Mouse (Mus musculus) hindbrain, embryonic 12.5 days (tissue): ENCODE measurements at regions not wholly inside any gene's neighbourhood (a gene's known extent, or its start where the extent isn't known, plus 50 kb on each side); places are given as distances from the start of the nearest gene placed in this dataset.

ENCODE experiments used
- ATAC-seq: fragments of 200-750 bp; cut with Nextera tagmentation; 2 replicates; pipeline ENCODE4 v1.8.0; 2017; ENCODE audit warnings: moderate TSS enrichment; ENCODE audit not compliant: low FRiP score
- H3K27ac ChIP-seq: fragments of 300-500 bp; sonication (generic); 2 replicates; pipeline ENCODE4 v1.5.1; 2016; ENCODE audit warnings: mild to moderate bottlenecking
- H3K27me3 ChIP-seq: fragments of 300-500 bp; sonication (generic); 2 replicates; pipeline ENCODE4 v1.6.1; 2016; ENCODE audit warnings: mild to moderate bottlenecking
- H3K36me3 ChIP-seq: fragments of 300-500 bp; sonication (generic); 2 replicates; pipeline ENCODE4 v1.6.1; 2016; ENCODE audit warnings: mild to moderate bottlenecking
- H3K4me1 ChIP-seq: fragments of 300-500 bp; sonication (generic); 2 replicates; pipeline ENCODE4 v1.6.1; 2016
- H3K4me2 ChIP-seq: fragments of 300-500 bp; sonication (generic); replicated peaks from 2 replicates; pipeline ENCODE4 v1.6.1; 2016; ENCODE audit warnings: mild to moderate bottlenecking
- H3K4me3 ChIP-seq: fragments of 300-500 bp; sonication (generic); 2 replicates; pipeline ENCODE4 v1.5.1; 2016; ENCODE audit warnings: mild to moderate bottlenecking
- H3K9ac ChIP-seq: fragments of 300-500 bp; sonication (generic); 2 replicates; pipeline ENCODE4 v1.6.1; 2016; ENCODE audit warnings: mild to moderate bottlenecking, moderate library complexity
- H3K9me3 ChIP-seq: fragments of 300-500 bp; sonication (generic); replicated peaks from 2 replicates; pipeline ENCODE4 v1.6.1; 2016; ENCODE audit warnings: mild to moderate bottlenecking
- WGBS: fragments of 180-500 bp; shearing (Covaris S2); methylation state at CpG from one replicate; pipeline ENCODE4 v1.1.7; 2016; 5-methylcytosine and 5-hydroxymethylcytosine counted together

- H3K27me3 ChIP-seq, result peaks cover 3% of the 10 kb centered on the region; the same call in 1 of the 2 replicates
- no peaks in the 10 kb centered on the region for H3K36me3 ChIP-seq
- H3K4me1 ChIP-seq, result no peaks in the 10 kb centered on the region
- no peak for ATAC-seq
- no peaks in the 10 kb centered on the region for H3K9me3 ChIP-seq
- no peak overlapping the region for H3K9ac ChIP-seq
- H3K4me2 ChIP-seq, result no peak overlapping the region
- WGBS, result 92% methylated on average over 7 of the region's 7 CpGs
- no peak overlapping the region for H3K4me3 ChIP-seq
- H3K27ac ChIP-seq, result no peak overlapping the region
Measured at GRCm38 (mm10) chr13:44246714-44247251, 462.2 kb downstream of the Cd83 start.

GRCm38 (mm10) chr13:44247861-44248260 lies 463.3 kb downstream of the Cd83 start:
- no peak overlapping the region for H3K27ac ChIP-seq
- WGBS, result 86% methylated on average over 11 of the region's 11 CpGs
- H3K9ac ChIP-seq, result no peak overlapping the region
- H3K4me2 ChIP-seq, result no peak overlapping the region
- H3K4me3 ChIP-seq, result no peak overlapping the region
- ATAC-seq, result no peak
- no peaks in the 10 kb centered on the region for H3K4me1 ChIP-seq
- H3K9me3 ChIP-seq, result no peaks in the 10 kb centered on the region
- H3K36me3 ChIP-seq, result no peaks in the 10 kb centered on the region
- peaks cover 3% of the 10 kb centered on the region; the same call in 1 of the 2 replicates for H3K27me3 ChIP-seq

GRCm38 (mm10) chr13:44248401-44248800 lies 463.8 kb downstream of the Cd83 start:
- WGBS, result 66% methylated on average over 8 of the region's 8 CpGs
- H3K9me3 ChIP-seq, result no peaks in the 10 kb centered on the region
- ATAC-seq, result no peak

GRCm38 (mm10) chr13:44249119-44249518 lies 464.5 kb downstream of the Cd83 start:
- no peaks in the 10 kb centered on the region for H3K4me1 ChIP-seq
- no peaks in the 10 kb centered on the region for H3K9me3 ChIP-seq
- no peak overlapping the region for H3K9ac ChIP-seq
- no peak for ATAC-seq
- no peaks in the 10 kb centered on the region for H3K36me3 ChIP-seq
- no peak overlapping the region for H3K4me3 ChIP-seq
- H3K27ac ChIP-seq, result no peak overlapping the region
- H3K4me2 ChIP-seq, result no peak overlapping the region
- WGBS, result 87% methylated on average over 2 of the region's 2 CpGs
- H3K27me3 ChIP-seq, result peaks cover 3% of the 10 kb centered on the region; the same call in 1 of the 2 replicates

More at GRCm38 (mm10) chr13:44248401-44248800, 463.8 kb downstream of the Cd83 start:
- no peaks in the 10 kb centered on the region for H3K36me3 ChIP-seq
- no peaks in the 10 kb centered on the region for H3K4me1 ChIP-seq
- H3K9ac ChIP-seq, result no peak overlapping the region
- no peak overlapping the region for H3K4me2 ChIP-seq
- no peak overlapping the region for H3K27ac ChIP-seq
- H3K4me3 ChIP-seq, result no peak overlapping the region
- H3K27me3 ChIP-seq, result peaks cover 3% of the 10 kb centered on the region; the same call in 1 of the 2 replicates

- Histone ChIP-seq H3K36me3 (no peaks in the 10 kb centered on the region), H3K4me3 (no peak overlapping the region), H3K9me3 (no peaks in the 10 kb centered on the region), H3K27me3 (peaks cover 3% of the 10 kb centered on the region; the same call in 1 of the 2 replicates), H3K4me2 (no peak overlapping the region), H3K27ac (no peak overlapping the region), H3K9ac (no peak overlapping the region), H3K4me1 (no peaks in the 10 kb centered on the region)
- 75% methylated on average over 11 of the region's 11 CpGs for WGBS
- ATAC-seq, result no peak
Measured at GRCm38 (mm10) chr13:44250474-44251201, 466.1 kb downstream of the Cd83 start.

- WGBS, result 89% methylated on average over 1 of the region's 1 CpGs
- no peak overlapping the region for H3K4me2 ChIP-seq
- ATAC-seq, result no peak
Measured at GRCm38 (mm10) chr13:44251503-44251902, 466.9 kb downstream of the Cd83 start.

GRCm38 (mm10) chr13:44252496-44252895 lies 467.9 kb downstream of the Cd83 start:
- no peaks in the 10 kb centered on the region for H3K36me3 ChIP-seq
- H3K9me3 ChIP-seq, result no peaks in the 10 kb centered on the region
- H3K27ac ChIP-seq, result no peak overlapping the region
- no peak for ATAC-seq
- H3K4me2 ChIP-seq, result no peak overlapping the region
- no peaks in the 10 kb centered on the region; the same call in 1 of the 2 replicates for H3K27me3 ChIP-seq
- H3K9ac ChIP-seq, result no peak overlapping the region
- no peaks in the 10 kb centered on the region for H3K4me1 ChIP-seq
- no peak overlapping the region for H3K4me3 ChIP-seq
- WGBS, result 80% methylated on average over 3 of the region's 3 CpGs

More at GRCm38 (mm10) chr13:44251503-44251902, 466.9 kb downstream of the Cd83 start:
- Histone ChIP-seq H3K27ac (no peak overlapping the region), H3K36me3 (no peaks in the 10 kb centered on the region), H3K9ac (no peak overlapping the region), H3K4me1 (no peaks in the 10 kb centered on the region), H3K27me3 (peaks cover 3% of the 10 kb centered on the region; the same call in 1 of the 2 replicates), H3K4me3 (no peak overlapping the region), H3K9me3 (no peaks in the 10 kb centered on the region)

- Histone ChIP-seq H3K4me3 (no peak overlapping the region), H3K27me3 (peaks cover 3% of the 10 kb centered on the region; the same call in 1 of the 2 replicates), H3K4me2 (no peak overlapping the region), H3K27ac (no peak overlapping the region), H3K36me3 (no peaks in the 10 kb centered on the region), H3K9ac (no peak overlapping the region), H3K4me1 (no peaks in the 10 kb centered on the region), H3K9me3 (no peaks in the 10 kb centered on the region)
- 91% methylated on average over 10 of the region's 10 CpGs for WGBS
- ATAC-seq, result no peak
Measured at GRCm38 (mm10) chr13:44258422-44258821, 470.9 kb upstream of the Jarid2 start.

GRCm38 (mm10) chr13:44260039-44260438 lies 469.2 kb upstream of the Jarid2 start:
- H3K4me1 ChIP-seq, result no peaks in the 10 kb centered on the region
- no peaks in the 10 kb centered on the region for H3K36me3 ChIP-seq
- no peak overlapping the region for H3K4me3 ChIP-seq
- no peak overlapping the region for H3K4me2 ChIP-seq
- no peaks in the 10 kb centered on the region for H3K9me3 ChIP-seq
- 72% methylated on average over 6 of the region's 6 CpGs for WGBS
- ATAC-seq, result no peak
- peaks cover 3% of the 10 kb centered on the region; the same call in 1 of the 2 replicates for H3K27me3 ChIP-seq
- no peak overlapping the region for H3K9ac ChIP-seq
- H3K27ac ChIP-seq, result no peak overlapping the region

GRCm38 (mm10) chr13:44260637-44261333 lies 468.5 kb upstream of the Jarid2 start:
- Histone ChIP-seq H3K4me3 (no peak overlapping the region), H3K9me3 (no peaks in the 10 kb centered on the region), H3K27ac (no peak overlapping the region), H3K4me2 (no peak overlapping the region), H3K4me1 (no peaks in the 10 kb centered on the region), H3K9ac (no peak overlapping the region), H3K36me3 (no peaks in the 10 kb centered on the region), H3K27me3 (peaks cover 3% of the 10 kb centered on the region; the same call in 1 of the 2 replicates)
- no peak for ATAC-seq
- WGBS, result 83% methylated on average over 8 of the region's 8 CpGs

- no peaks in the 10 kb centered on the region for H3K9me3 ChIP-seq
- ATAC-seq, result no peak
- no peaks in the 10 kb centered on the region for H3K27me3 ChIP-seq
- no peak overlapping the region for H3K9ac ChIP-seq
- no peaks in the 10 kb centered on the region for H3K4me1 ChIP-seq
- no peak overlapping the region for H3K27ac ChIP-seq
- no peak overlapping the region for H3K4me3 ChIP-seq
- 88% methylated on average over 16 of the region's 16 CpGs for WGBS
- H3K36me3 ChIP-seq, result no peaks in the 10 kb centered on the region
- H3K4me2 ChIP-seq, result no peak overlapping the region
Measured at GRCm38 (mm10) chr13:44272746-44273524, 456.3 kb upstream of the Jarid2 start.

GRCm38 (mm10) chr13:44277952-44278351 lies 451.3 kb upstream of the Jarid2 start:
- H3K4me3 ChIP-seq, result no peak overlapping the region
- H3K9ac ChIP-seq, result no peak overlapping the region
- H3K27ac ChIP-seq, result no peak overlapping the region
- peaks cover 9% of the 10 kb centered on the region for H3K4me1 ChIP-seq
- 90% methylated on average over 3 of the region's 3 CpGs for WGBS
- no peak for ATAC-seq
- H3K4me2 ChIP-seq, result no peak overlapping the region
- no peaks in the 10 kb centered on the region for H3K9me3 ChIP-seq
- no peaks in the 10 kb centered on the region for H3K36me3 ChIP-seq
- no peaks in the 10 kb centered on the region for H3K27me3 ChIP-seq
